Mouse (Mus musculus) brown adipose tissue, adult 24 weeks (tissue): ENCODE measurements around the gene Cxcr1. TPM values are rescaled to one million over a fixed set of nuclear protein-coding genes. Genes with fewer than 3 reads are reported as not detected.

Experiments
- H3K27ac ChIP-seq: fragments of 200-500 bp; replicated peaks from 2 replicates; pipeline ENCODE4 v1.5.1; 2012; ENCODE audit warnings: low read depth, mild to moderate bottlenecking, low read length
- H3K4me1 ChIP-seq: fragments of 200-500 bp; 2 replicates; pipeline ENCODE4 v1.6.1; 2012; ENCODE audit warnings: low read length, mixed read lengths; ENCODE audit not compliant: control insufficient read depth, insufficient read depth, insufficient read length
- H3K4me3 ChIP-seq: fragments of 200-500 bp; 2 replicates; pipeline ENCODE4 v1.5.1; 2012; ENCODE audit warnings: low read depth, mild to moderate bottlenecking, low read length, moderate library complexity; ENCODE audit not compliant: insufficient read depth
- polyA plus RNA-seq: library from polyadenylated mRNA; stranded (reverse); fragments of >200 nt; gene quantifications from 2 replicates; pipeline ENCODE4 v1.2.4, GENCODE M21; 2012; ENCODE audit not compliant: missing spikeins, insufficient read depth, insufficient read length

Cxcr1 gene
- not detected in 2 replicates for polyA plus RNA-seq

GRCm38 (mm10) chr1:74194445-74194844 lies at the start of gene Cxcr1:
TSS of gene Cxcr1 (minus strand) at chr1:74194631.
- H3K4me1 ChIP-seq, result peaks cover 8% of the 10 kb centered on the region
- H3K4me3 ChIP-seq, result no peak within 1 kb of the TSS
- no peak within 1 kb of the TSS for H3K27ac ChIP-seq

GRCm38 (mm10) chr1:74240832-74241231 lies 46.4 kb upstream of the Cxcr1 start:
- no peak overlapping the region for H3K27ac ChIP-seq
- H3K4me3 ChIP-seq, result no peak overlapping the region; the same call in 1 of the 2 replicates
- peaks cover 22% of the 10 kb centered on the region for H3K4me1 ChIP-seq

- Histone ChIP-seq H3K27ac (peak overlapping the region; percentile 53), H3K4me3 (no peak overlapping the region), H3K4me1 (peaks cover 21% of the 10 kb centered on the region)
Observed at GRCm38 (mm10) chr1:74240311-74240710, 45.9 kb upstream of the Cxcr1 start.

- H3K27ac ChIP-seq, result 0 out of 2 replicates have a peak overlapping the region, but pooled peaks have one; percentile 46
- H3K4me1 ChIP-seq, result peaks cover 18% of the 10 kb centered on the region
- peak overlapping the region; percentile 38 for H3K4me3 ChIP-seq
Observed at GRCm38 (mm10) chr1:74239618-74240017, 45.2 kb upstream of the Cxcr1 start.

GRCm38 (mm10) chr1:74239162-74239561 lies 44.7 kb upstream of the Cxcr1 start:
- Histone ChIP-seq H3K4me1 (peaks cover 15% of the 10 kb centered on the region), H3K27ac (0 out of 2 replicates have a peak overlapping the region, but pooled peaks have one; percentile 6), H3K4me3 (peak overlapping the region; percentile 38)

GRCm38 (mm10) chr1:74238136-74238535 lies 43.7 kb upstream of the Cxcr1 start:
- peaks cover 10% of the 10 kb centered on the region for H3K4me1 ChIP-seq
- peak overlapping the region; percentile 91 for H3K4me3 ChIP-seq
- H3K27ac ChIP-seq, result peak overlapping the region; percentile 97

GRCm38 (mm10) chr1:74237671-74238070 lies 43.2 kb upstream of the Cxcr1 start:
- Histone ChIP-seq H3K27ac (peak overlapping the region; percentile 97), H3K4me3 (peak overlapping the region; percentile 91), H3K4me1 (peaks cover 10% of the 10 kb centered on the region)

- H3K4me1 ChIP-seq, result peaks cover 10% of the 10 kb centered on the region
- H3K27ac ChIP-seq, result peak overlapping the region; percentile 97
Observed at GRCm38 (mm10) chr1:74236590-74237317, 42.3 kb upstream of the Cxcr1 start.

GRCm38 (mm10) chr1:74235938-74236589 lies 41.6 kb upstream of the Cxcr1 start, which contains the start of gene Arpc2:
TSS of gene Arpc2 (plus strand) at chr1:74236084.
- H3K27ac ChIP-seq, result peak within 1 kb of the TSS; percentile 97
- H3K4me1 ChIP-seq, result peaks cover 9% of the 10 kb centered on the region

More at GRCm38 (mm10) chr1:74236590-74237317, 42.3 kb upstream of the Cxcr1 start:
- H3K4me3 ChIP-seq, result peak overlapping the region; percentile 91

GRCm38 (mm10) chr1:74230992-74231391 lies 36.6 kb upstream of the Cxcr1 start:
- Histone ChIP-seq H3K27ac (no peak overlapping the region), H3K4me1 (0 out of 2 replicates have a peak, but pooled peaks cover 3% of the 10 kb centered on the region), H3K4me3 (no peak overlapping the region)

More at GRCm38 (mm10) chr1:74235938-74236589, 41.6 kb upstream of the Cxcr1 start, which contains the start of gene Arpc2:
- H3K4me3 ChIP-seq, result peak within 1 kb of the TSS; percentile 91

- H3K27ac ChIP-seq, result no peak overlapping the region
- 0 out of 2 replicates have a peak, but pooled peaks cover 3% of the 10 kb centered on the region for H3K4me1 ChIP-seq
Observed at GRCm38 (mm10) chr1:74229942-74230341, 35.5 kb upstream of the Cxcr1 start.

GRCm38 (mm10) chr1:74227317-74227716 lies 32.9 kb upstream of the Cxcr1 start:
- Histone ChIP-seq H3K4me1 (0 out of 2 replicates have a peak, but pooled peaks cover 3% of the 10 kb centered on the region), H3K4me3 (no peak overlapping the region), H3K27ac (peak overlapping the region; percentile 81)

More at GRCm38 (mm10) chr1:74229942-74230341, 35.5 kb upstream of the Cxcr1 start:
- no peak overlapping the region for H3K4me3 ChIP-seq

GRCm38 (mm10) chr1:74219922-74220321 lies 25.5 kb upstream of the Cxcr1 start:
- Histone ChIP-seq H3K4me3 (no peak overlapping the region), H3K27ac (no peak overlapping the region), H3K4me1 (no peaks in the 10 kb centered on the region)

GRCm38 (mm10) chr1:74208941-74209340 lies 14.5 kb upstream of the Cxcr1 start:
- Histone ChIP-seq H3K27ac (no peak overlapping the region), H3K4me1 (no peaks in the 10 kb centered on the region), H3K4me3 (no peak overlapping the region)

GRCm38 (mm10) chr1:74207906-74208305 lies 13.5 kb upstream of the Cxcr1 start:
- Histone ChIP-seq H3K27ac (no peak overlapping the region), H3K4me1 (no peaks in the 10 kb centered on the region), H3K4me3 (no peak overlapping the region)
